Mouse (Mus musculus): ENCODE results near the gene Msh4. TPM values are rescaled to one million over a fixed set of nuclear protein-coding genes. Genes with fewer than 3 reads are reported as not detected.

Msh4 gene
- polyA plus RNA-seq, 2 experiments, result 0.04 to 0.05 TPM

- ATAC-seq (ENCODE audit: insufficient read depth) (no peak), DNase-seq (ENCODE audit: low read depth in 3 of 3, low spot score in 3 of 3) (no peak)
- Histone ChIP-seq H3K4me2 (ENCODE audit: low read depth) (no peak overlapping the region), H3K27ac (no peak overlapping the region), H3K9ac (replicated peaks) (no peak overlapping the region), H3K9me3 (ENCODE audit: control insufficient read depth, low read length) (no peaks in the 10 kb centered on the region), H3K4me3 (ENCODE audit: insufficient read depth in 1 of 2, low read depth in 2 of 2, low read length in 2 of 2) (no peak overlapping the region), H3K27me3 (ENCODE audit: control insufficient read depth, insufficient read depth, low read length) (no peaks in the 10 kb centered on the region), H3K36me3 (replicated peaks; ENCODE audit: control insufficient read depth, insufficient read depth, low read depth) (peaks cover 10% of the 10 kb centered on the region), H3K4me1 (replicated peaks; ENCODE audit: control insufficient read depth in 2 of 2, insufficient read depth in 2 of 2, low read length in 1 of 2) (no peaks in the 10 kb centered on the region)
- 79% methylated on average over 9 of the region's 9 CpGs for WGBS (ENCODE audit: insufficient replicate concordance)
- no peak for TF ChIP-seq EP300 (IDR thresholded peaks at IDR 0.05; ENCODE audit: low read depth)
Measured at GRCm38 (mm10) chr3:153935878-153936277, 29.9 kb upstream of the Msh4 start.

GRCm38 (mm10) chr3:153932461-153932860 lies 26.5 kb upstream of the Msh4 start:
- 73% methylated on average over 5 of the region's 5 CpGs for WGBS (ENCODE audit: insufficient replicate concordance)
- H3K9ac ChIP-seq (replicated peaks), result no peak overlapping the region
- H3K4me3 ChIP-seq (ENCODE audit: insufficient read depth in 1 of 2, low read depth in 2 of 2, low read length in 2 of 2), result no peak overlapping the region
- H3K9me3 ChIP-seq (ENCODE audit: control insufficient read depth, low read length), result no peaks in the 10 kb centered on the region
- ATAC-seq (ENCODE audit: insufficient read depth) (0 out of 2 replicates have a peak, but pooled peaks have one; percentile 22), DNase-seq (ENCODE audit: low read depth in 3 of 3, low spot score in 3 of 3) (no peak)
- no peak for TF ChIP-seq EP300 (IDR thresholded peaks at IDR 0.05; ENCODE audit: low read depth)
- TF ChIP-seq CTCF (IDR thresholded peaks at IDR 0.05; ENCODE audit: low read depth), result no peak
- H3K4me1 ChIP-seq (replicated peaks; ENCODE audit: control insufficient read depth in 2 of 2, insufficient read depth in 2 of 2, low read length in 1 of 2), result no peaks in the 10 kb centered on the region
- H3K36me3 ChIP-seq (replicated peaks; ENCODE audit: control insufficient read depth, insufficient read depth, low read depth), result peaks cover 12% of the 10 kb centered on the region
- H3K27ac ChIP-seq, result no peak overlapping the region
- no peaks in the 10 kb centered on the region for H3K27me3 ChIP-seq (ENCODE audit: control insufficient read depth, insufficient read depth, low read length)
- H3K4me2 ChIP-seq (ENCODE audit: low read depth), result no peak overlapping the region

- Histone ChIP-seq H3K9ac (replicated peaks) (no peak overlapping the region), H3K4me1 (replicated peaks; ENCODE audit: control insufficient read depth in 2 of 2, insufficient read depth in 2 of 2, low read length in 1 of 2) (no peaks in the 10 kb centered on the region), H3K27ac (no peak overlapping the region), H3K9me3 (ENCODE audit: control insufficient read depth, low read length) (no peaks in the 10 kb centered on the region), H3K4me2 (ENCODE audit: low read depth) (no peak overlapping the region), H3K36me3 (replicated peaks; ENCODE audit: control insufficient read depth, insufficient read depth, low read depth) (peaks cover 6% of the 10 kb centered on the region), H3K4me3 (ENCODE audit: insufficient read depth in 1 of 2, low read depth in 2 of 2, low read length in 2 of 2) (no peak overlapping the region), H3K27me3 (ENCODE audit: control insufficient read depth, insufficient read depth, low read length) (no peaks in the 10 kb centered on the region)
- ATAC-seq (ENCODE audit: insufficient read depth), result no peak
- no peak for DNase-seq (ENCODE audit: low read depth in 3 of 3, low spot score in 3 of 3)
- 76% methylated on average over 11 of the region's 11 CpGs for WGBS (ENCODE audit: insufficient replicate concordance)
- no peak for TF ChIP-seq CTCF (IDR thresholded peaks at IDR 0.05; ENCODE audit: low read depth)
- TF ChIP-seq EP300 (IDR thresholded peaks at IDR 0.05; ENCODE audit: low read depth), result no peak
Measured at GRCm38 (mm10) chr3:153929526-153929925, 23.6 kb upstream of the Msh4 start.

GRCm38 (mm10) chr3:153926333-153926732 lies 20.4 kb upstream of the Msh4 start:
- 76% methylated on average over 7 of the region's 7 CpGs for WGBS (ENCODE audit: insufficient replicate concordance)
- DNase-seq (ENCODE audit: low read depth in 3 of 3, low spot score in 3 of 3) (no peak), ATAC-seq (ENCODE audit: insufficient read depth) (no peak)
- H3K27me3 ChIP-seq (ENCODE audit: control insufficient read depth, insufficient read depth, low read length), result no peaks in the 10 kb centered on the region
- H3K4me1 ChIP-seq (replicated peaks; ENCODE audit: control insufficient read depth in 2 of 2, insufficient read depth in 2 of 2, low read length in 1 of 2), result no peaks in the 10 kb centered on the region; a peak in 1 of 4 replicates
- H3K4me2 ChIP-seq (ENCODE audit: low read depth), result no peak overlapping the region
- H3K27ac ChIP-seq, result no peak overlapping the region
- no peak overlapping the region for H3K4me3 ChIP-seq (ENCODE audit: insufficient read depth in 1 of 2, low read depth in 2 of 2, low read length in 2 of 2)
- no peak overlapping the region for H3K9ac ChIP-seq (replicated peaks)
- peaks cover 4% of the 10 kb centered on the region; the same call in 1 of the 2 replicates for H3K36me3 ChIP-seq (replicated peaks; ENCODE audit: control insufficient read depth, insufficient read depth, low read depth)
- no peaks in the 10 kb centered on the region for H3K9me3 ChIP-seq (ENCODE audit: control insufficient read depth, low read length)
- peak; percentile 43 for TF ChIP-seq CTCF (IDR thresholded peaks at IDR 0.05; ENCODE audit: low read depth)
- TF ChIP-seq EP300 (IDR thresholded peaks at IDR 0.05; ENCODE audit: low read depth), result no peak

GRCm38 (mm10) chr3:153921147-153921910 lies 15.4 kb upstream of the Msh4 start:
- H3K27ac ChIP-seq, result no peak overlapping the region
- H3K9me3 ChIP-seq (ENCODE audit: control insufficient read depth, low read length), result no peaks in the 10 kb centered on the region
- no peaks in the 10 kb centered on the region; a peak in 1 of 4 replicates for H3K4me1 ChIP-seq (replicated peaks; ENCODE audit: control insufficient read depth in 2 of 2, insufficient read depth in 2 of 2, low read length in 1 of 2)
- TF ChIP-seq CTCF (IDR thresholded peaks at IDR 0.05; ENCODE audit: low read depth) (no peak), EP300 (IDR thresholded peaks at IDR 0.05; ENCODE audit: low read depth) (no peak)
- no peak overlapping the region for H3K4me3 ChIP-seq (ENCODE audit: insufficient read depth in 1 of 2, low read depth in 2 of 2, low read length in 2 of 2)
- no peak overlapping the region for H3K9ac ChIP-seq (replicated peaks)
- no peak for DNase-seq (ENCODE audit: low read depth in 3 of 3, low spot score in 3 of 3)
- no peaks in the 10 kb centered on the region for H3K36me3 ChIP-seq (replicated peaks; ENCODE audit: control insufficient read depth, insufficient read depth, low read depth)
- no peak for ATAC-seq (ENCODE audit: insufficient read depth)
- H3K4me2 ChIP-seq (ENCODE audit: low read depth), result no peak overlapping the region
- 70% methylated on average over 10 of the region's 10 CpGs for WGBS (ENCODE audit: insufficient replicate concordance)
- H3K27me3 ChIP-seq (ENCODE audit: control insufficient read depth, insufficient read depth, low read length), result no peaks in the 10 kb centered on the region
